Mouse (Mus musculus): ENCODE results near the gene Tsc1.

Gene Tsc1

DNA sequence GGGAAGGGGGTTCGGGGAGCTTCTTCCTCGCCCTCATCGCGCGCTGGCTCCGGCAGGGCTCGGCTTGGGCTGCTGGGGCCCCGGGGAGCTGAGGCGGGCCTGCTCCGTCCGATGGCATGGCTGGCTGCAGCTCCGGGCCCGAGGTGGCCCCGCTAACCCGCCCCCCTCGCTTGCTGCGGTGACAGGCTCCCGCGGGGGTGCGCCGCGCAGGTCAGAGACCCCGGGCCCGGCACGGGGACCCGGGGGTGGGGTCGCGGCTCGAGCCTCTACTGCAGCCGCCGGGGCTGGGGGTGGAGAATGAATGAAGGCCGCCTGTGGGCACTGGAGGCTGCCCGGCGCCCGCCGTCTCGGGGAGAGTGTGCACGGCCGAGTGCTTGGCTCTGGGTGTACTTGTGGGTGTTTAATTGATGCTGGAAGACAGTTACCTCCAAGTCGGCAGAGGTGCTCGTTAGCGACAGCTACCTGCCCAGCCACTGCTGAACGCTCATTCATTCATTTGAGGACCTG, 460 bp downstream of the Tsc1 start:
- DNase-seq (ENCODE audit: low spot score in 2 of 2): peak in 1 of 2 experiments; percentile 5

GRCm38 (mm10) chr2:28643081-28643480, 2.1 kb downstream of the Tsc1 start:
- DNase-seq (ENCODE audit: low spot score in 2 of 2): no peak

GRCm38 (mm10) chr2:28650526-28650925, 9.5 kb downstream of the Tsc1 start:
- no peak for DNase-seq (ENCODE audit: low spot score in 2 of 2)

DNA sequence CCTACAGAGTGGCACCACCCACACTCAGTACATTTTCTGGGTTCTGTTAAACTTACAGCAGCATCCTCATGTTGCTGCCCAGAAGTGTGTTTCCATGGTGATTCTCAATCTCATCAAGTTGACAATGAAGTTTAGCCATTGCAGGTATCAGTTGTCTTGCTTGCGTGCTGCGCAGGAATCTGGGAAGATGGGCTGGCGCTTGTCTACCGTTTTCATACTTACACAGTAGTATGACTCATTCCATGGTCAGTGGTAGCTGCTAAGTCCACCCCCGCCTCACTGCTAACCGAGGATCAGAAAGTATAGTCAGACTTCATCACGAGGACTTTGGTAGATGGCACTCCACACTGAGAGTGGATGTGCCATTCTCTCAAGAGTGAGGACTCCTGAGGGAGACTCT, 12.3 kb downstream of the Tsc1 start:
- no peak for DNase-seq (ENCODE audit: low spot score in 2 of 2)

DNA sequence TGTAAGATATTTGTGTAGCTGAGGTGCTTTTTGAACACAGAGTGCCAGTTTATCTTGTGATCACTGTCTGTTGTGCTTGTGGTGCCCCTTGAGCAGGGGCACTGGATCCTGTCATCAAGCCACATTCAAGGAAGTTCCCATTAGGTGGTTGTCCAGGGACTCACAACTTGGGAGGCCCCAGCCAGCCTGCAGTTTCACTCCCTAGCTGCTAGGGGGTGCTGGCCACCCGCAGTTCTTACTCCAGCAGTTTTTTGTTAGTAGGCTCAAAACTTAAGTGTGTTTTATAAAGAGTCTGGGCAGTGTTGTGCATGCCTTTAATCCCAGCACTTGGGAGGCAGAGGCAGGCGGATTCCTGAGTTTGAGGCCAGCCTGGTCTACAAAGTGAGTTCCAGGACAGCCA, 13.3 kb downstream of the Tsc1 start:
- DNase-seq (ENCODE audit: low spot score in 2 of 2): no peak

DNA sequence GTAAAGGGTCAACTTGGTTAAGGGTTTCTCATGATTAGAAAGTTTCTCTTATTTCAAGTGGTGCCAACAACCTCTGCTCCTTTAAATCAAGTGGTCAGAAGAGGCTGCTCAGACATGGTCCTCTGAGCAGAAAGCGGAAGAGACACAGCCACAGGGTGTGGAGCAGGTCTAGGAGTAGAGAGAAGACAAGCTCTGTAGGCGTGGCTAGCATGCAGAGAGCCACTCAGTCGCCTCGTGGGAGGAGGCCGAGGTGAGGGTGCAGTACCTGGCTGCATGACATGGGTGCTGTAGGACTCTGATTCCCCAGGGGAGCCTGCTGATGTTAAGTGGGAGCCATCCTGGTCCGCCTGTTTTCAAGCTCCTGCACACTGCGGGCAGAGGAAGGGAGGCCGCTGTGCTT, 15.2 kb downstream of the Tsc1 start:
- no peak for DNase-seq (ENCODE audit: low spot score in 2 of 2)

DNA sequence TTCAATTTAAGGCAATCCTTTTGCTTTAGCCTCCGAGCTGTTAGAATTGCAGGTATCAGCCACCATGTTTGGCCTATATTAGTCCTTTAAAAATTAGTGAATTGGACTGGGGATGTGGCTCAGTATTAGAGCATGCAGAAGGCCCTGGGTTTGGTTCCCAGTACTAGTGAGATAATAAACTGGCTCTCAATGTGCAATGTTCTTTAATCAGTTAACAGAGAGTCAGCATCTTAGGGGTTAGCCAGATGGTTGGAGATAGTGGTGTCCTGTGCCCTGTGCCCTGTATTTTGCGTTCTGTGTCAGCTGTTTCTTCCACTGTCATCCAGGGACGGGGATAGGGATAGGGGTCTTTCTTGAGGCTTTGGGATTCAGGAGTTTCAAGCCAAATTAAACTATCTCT, 21.9 kb downstream of the Tsc1 start:
- DNase-seq (ENCODE audit: low spot score in 2 of 2): no peak

DNA sequence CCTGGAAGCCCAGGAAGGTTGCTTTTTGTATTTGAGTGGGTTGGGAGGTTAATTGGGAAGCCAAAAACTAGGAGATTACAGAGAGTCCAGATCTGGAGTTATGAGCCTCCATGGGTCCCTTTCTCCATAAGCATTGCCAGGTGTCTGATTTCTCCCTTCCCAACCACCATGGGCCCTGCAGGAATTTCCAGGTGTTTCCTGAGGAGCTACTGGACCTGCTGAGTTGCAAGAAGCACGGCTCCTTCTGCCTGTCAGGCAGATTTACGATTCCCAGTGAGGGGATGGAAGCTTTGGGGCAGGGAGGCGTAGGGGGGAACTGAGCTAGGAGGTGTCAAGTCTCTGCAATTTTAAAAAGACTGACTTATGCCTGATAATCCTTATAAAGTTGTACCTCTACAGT, 24.8 kb downstream of the Tsc1 start:
- no peak for DNase-seq (ENCODE audit: low spot score in 2 of 2)

DNA sequence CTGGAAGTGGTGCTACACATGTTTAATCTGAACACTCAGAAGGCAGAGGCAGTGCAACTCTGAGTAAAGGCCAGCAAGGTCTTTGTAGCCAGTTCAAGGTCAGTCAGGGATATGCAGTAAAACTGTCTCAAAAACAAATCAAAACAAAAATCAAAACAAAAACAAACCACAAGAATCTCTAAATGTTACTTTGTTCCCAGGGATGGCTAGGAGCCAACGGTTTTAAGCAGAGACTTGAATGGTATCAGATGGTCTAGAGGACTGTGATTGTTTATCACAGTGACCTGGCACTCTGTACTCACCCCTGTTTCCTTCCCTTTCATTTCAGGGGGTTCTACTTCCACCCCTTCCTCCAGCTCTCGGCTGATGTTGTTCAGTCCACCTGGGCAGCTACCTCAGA, 30.4 kb downstream of the Tsc1 start:
- DNase-seq (ENCODE audit: low spot score in 2 of 2): no peak

- no peak for DNase-seq (ENCODE audit: low spot score in 2 of 2)
These were observed 35.0 kb downstream of the Tsc1 start for GRCm38 (mm10) chr2:28676005-28676404.

DNA sequence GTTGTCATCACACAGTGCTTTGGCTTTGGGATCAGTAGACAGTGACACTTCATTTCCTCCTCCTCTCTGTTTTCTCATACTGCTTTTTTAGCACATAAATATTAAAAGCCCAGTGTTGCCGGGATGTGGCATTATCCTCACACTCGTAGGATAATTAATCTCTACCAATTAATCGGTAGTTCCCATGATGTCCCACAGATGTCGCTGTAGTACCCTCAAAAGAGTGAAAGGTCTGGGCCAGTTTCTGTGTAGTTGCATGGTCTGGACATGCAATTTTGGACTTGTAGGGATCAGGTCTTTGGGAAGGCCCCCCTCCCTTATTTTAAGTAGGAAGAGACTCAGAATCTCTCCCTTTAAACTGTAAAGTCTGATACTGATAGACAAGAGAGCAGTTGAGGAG, 39.7 kb downstream of the Tsc1 start:
- DNase-seq (ENCODE audit: low spot score in 2 of 2): no peak

- peak; percentile 27 to 35 for DNase-seq (ENCODE audit: low spot score in 2 of 2)
These were observed 40.7 kb downstream of the Tsc1 start for GRCm38 (mm10) chr2:28681718-28682117.

- DNase-seq (ENCODE audit: low spot score in 2 of 2): no peak
These were observed 44.9 kb downstream of the Tsc1 start for GRCm38 (mm10) chr2:28685895-28686294.

DNA sequence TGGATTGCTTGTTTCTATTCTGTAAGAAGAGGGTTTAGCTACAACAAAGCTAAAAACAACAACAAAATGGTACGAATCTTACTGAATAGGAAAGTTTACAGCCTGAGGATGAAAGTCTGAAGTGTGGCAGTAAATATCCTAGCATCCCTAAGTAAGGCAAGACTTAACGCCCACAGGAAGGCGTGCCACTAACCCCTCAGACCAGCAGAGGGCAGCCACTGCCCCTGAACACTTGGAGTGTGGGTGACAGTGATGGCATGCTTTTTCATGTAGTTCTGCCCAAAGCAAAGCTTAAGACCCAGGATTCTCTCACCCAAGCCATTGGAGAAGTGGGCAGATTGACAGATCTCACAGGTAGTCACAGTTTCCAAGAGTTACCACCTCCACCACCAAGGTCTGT, 47.4 kb downstream of the Tsc1 start:
- DNase-seq (ENCODE audit: low spot score in 2 of 2): no peak

DNA sequence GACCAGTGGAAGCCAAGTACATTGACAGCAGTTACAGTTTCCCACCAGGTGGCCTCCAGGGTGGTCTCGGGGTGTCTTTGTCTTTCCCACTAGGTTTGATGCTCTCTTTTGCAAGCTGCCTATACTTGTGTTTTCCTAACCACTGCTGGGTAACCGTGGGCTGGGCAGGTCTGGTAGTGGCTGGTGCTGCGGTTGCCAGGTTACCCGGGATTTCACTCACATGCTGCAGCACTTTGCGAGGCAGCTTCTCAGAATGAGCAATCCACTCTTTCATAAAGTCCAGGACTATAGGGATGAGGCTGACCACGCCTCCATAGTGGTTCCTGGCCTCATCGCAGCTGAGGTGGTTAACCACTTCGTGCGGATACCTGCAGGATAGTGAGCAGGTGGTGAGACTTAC, 51.7 kb downstream of the Tsc1 start:
- DNase-seq (ENCODE audit: low spot score in 2 of 2): no peak

DNA sequence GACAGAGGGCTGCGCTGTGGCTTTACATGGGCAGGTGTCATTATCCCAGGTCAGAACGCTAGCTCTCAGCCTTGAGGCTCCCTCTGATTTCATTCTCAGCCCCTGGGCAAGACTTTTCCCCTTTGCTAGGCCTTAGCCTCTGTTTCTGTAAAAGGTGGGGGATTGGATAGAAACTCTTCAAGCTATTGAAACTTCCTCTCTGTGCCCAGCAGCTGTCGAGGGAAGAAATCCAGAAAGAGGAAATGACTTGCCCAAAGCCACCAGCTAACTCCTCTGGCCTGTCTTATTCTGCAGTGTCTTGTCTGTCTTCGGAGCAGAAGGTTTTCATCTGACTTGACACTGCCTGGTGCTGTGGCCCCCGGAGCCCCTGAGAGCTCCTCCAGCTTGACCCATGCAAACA, 57.5 kb downstream of the Tsc1 start:
- peak; percentile 8 to 16 for DNase-seq (ENCODE audit: low spot score in 2 of 2)

GRCm38 (mm10) chr2:28699361-28700335, 58.6 kb downstream of the Tsc1 start, which contains the start of the genes Spaca9 and Ak8:
Gene Spaca9, minus strand, starts transcription at chr2:28699727.
Gene Ak8, plus strand, starts transcription at chr2:28700164.
- peak; percentile 70 to 71 for DNase-seq (ENCODE audit: low spot score in 2 of 2)

DNA sequence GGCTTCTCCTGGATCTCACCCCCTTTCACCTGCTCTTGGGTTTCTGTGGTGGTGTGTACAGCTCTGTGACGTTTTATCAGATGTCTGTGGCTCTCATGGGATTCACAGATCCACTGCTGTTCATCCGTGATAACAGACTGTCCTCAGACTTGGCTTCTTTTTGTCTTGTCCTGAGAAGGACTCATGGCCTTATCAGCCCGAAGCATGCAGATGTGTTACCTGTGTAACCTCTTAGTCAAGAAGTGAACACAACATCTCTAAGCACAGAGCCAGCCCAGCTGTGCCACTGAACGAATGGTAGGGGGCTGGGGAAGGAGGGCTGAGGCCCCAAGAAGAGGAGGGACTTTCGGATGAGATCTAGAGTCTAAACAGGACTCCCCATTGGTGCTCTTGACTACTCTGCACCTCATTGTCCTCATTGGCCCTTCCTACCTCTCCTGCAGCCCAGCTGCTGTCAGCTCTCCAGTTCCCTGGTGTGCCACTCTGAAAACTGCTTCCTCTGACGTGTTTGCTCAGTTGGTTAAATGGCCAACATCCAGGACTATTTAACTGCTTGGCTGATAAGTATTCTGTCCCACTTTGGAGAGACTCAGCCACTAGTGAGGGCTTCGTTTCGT, 60.7 kb downstream of the Tsc1 start:
- no peak for DNase-seq (ENCODE audit: low spot score in 2 of 2)

DNA sequence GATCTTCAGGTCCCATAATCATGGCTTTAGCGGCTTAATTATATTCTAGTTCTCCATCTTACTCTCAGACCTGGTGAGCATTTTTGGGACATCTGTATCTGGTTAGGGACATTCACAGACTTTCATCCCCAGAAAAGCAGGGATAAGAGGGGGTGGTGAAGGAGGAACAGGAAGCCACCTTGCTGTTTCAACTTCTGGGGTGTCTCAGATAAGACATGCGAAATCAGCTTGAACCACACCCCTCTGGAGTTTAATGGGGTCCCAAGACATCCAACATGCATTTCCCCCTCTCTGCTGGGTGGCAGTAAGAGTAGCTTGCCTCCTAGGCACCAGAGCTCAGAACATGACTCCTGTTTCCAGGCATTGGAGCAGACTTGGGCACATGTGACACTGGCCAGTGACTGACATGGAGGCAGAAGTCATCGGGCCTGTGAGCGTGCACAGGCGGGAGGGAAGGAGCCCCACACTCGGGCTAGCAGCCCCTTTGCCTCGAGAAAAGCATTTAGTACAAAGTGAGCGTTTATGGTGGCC, 65.1 kb downstream of the Tsc1 start:
- no peak for DNase-seq (ENCODE audit: low spot score in 2 of 2)

- DNase-seq (ENCODE audit: low spot score in 2 of 2): no peak
These were observed 65.8 kb downstream of the Tsc1 start for GRCm38 (mm10) chr2:28706787-28707186.

GRCm38 (mm10) chr2:28713036-28713435, 72.0 kb downstream of the Tsc1 start:
- no peak for DNase-seq (ENCODE audit: low spot score in 2 of 2)

- DNase-seq (ENCODE audit: low spot score in 2 of 2): no peak
These were observed 81.4 kb downstream of the Tsc1 start for GRCm38 (mm10) chr2:28722419-28722818.

GRCm38 (mm10) chr2:28723912-28724311, 82.9 kb downstream of the Tsc1 start:
- DNase-seq (ENCODE audit: low spot score in 2 of 2): no peak

Data from heart, adult 9 months (tissue).